Mouse (Mus musculus) CH12.LX (cell line): ENCODE measurements around the gene Ap2a2.
A peak's percentile ranks its signal among the peaks of the same experiment; 100 is the strongest.

Experiments used
- BHLHE40 ChIP-seq: IDR thresholded peaks from 2 replicates; pipeline ENCODE4 v1.6.1; 2011; ENCODE audit warnings: mild to moderate bottlenecking, low read depth, low read length, improper control_type of control experiment
- CTCF ChIP-seq, 2 experiments: IDR thresholded peaks in 1 of 2; conservative IDR thresholded peaks in 1 of 2; 2 replicates each; pipeline ENCODE4 v1.5.1; 2011 to 2012; ENCODE audit warnings: low read depth in 2 of 2, low read length in 2 of 2, improper control_type of control experiment in 1 of 2, inconsistent platforms in 1 of 2, mild to moderate bottlenecking in 1 of 2, moderate library complexity in 1 of 2
- EP300 ChIP-seq: IDR thresholded peaks from 2 replicates; pipeline ENCODE4 v1.6.1; 2011; ENCODE audit warnings: low read length, improper control_type of control experiment
- ETS1 ChIP-seq: conservative IDR thresholded peaks from 2 replicates; pipeline ENCODE4 v1.6.1; 2012; ENCODE audit warnings: low read depth, mild to moderate bottlenecking, inconsistent platforms, low read length, improper control_type of control experiment, moderate library complexity
- IRF4 ChIP-seq: IDR thresholded peaks from 2 replicates; pipeline ENCODE4 v1.6.1; 2014; ENCODE audit warnings: low read depth, mild to moderate bottlenecking, inconsistent platforms, low read length, improper control_type of control experiment
- NELFE ChIP-seq: IDR thresholded peaks from 2 replicates; pipeline ENCODE4 v1.6.1; 2011; ENCODE audit warnings: low read depth, low read length, improper control_type of control experiment
- POLR2A ChIP-seq: IDR thresholded peaks from 2 replicates; pipeline ENCODE4 v1.6.1; 2011; ENCODE audit warnings: low read depth, mild to moderate bottlenecking, improper control_type of control experiment, low read length
- RAD21 ChIP-seq: IDR thresholded peaks from 2 replicates; pipeline ENCODE4 v1.6.1; 2011; ENCODE audit warnings: low read depth, mild to moderate bottlenecking, low read length, improper control_type of control experiment, moderate library complexity
- TBP ChIP-seq: conservative IDR thresholded peaks from 2 replicates; pipeline ENCODE4 v1.6.1; 2011; ENCODE audit warnings: low read depth, low read length, improper control_type of control experiment
- TCF12 ChIP-seq: IDR thresholded peaks from 2 replicates; pipeline ENCODE4 v1.6.1; 2014; ENCODE audit warnings: low read depth, mild to moderate bottlenecking, inconsistent platforms, low read length, improper control_type of control experiment
- ZC3H11A ChIP-seq: IDR thresholded peaks from 2 replicates; pipeline ENCODE4 v1.6.1; 2012; ENCODE audit warnings: low read depth, mild to moderate bottlenecking, inconsistent platforms, low read length, improper control_type of control experiment
- ZNF384 ChIP-seq: IDR thresholded peaks from 2 replicates; pipeline ENCODE4 v1.6.1; 2012; ENCODE audit warnings: low read depth, low read length, improper control_type of control experiment, inconsistent platforms

- TF ChIP-seq POLR2A (no peak), RAD21 (peak; percentile 74), TCF12 (no peak), CTCF (conservative IDR thresholded peaks at IDR 0.05 in 1 of 2, IDR thresholded peaks at IDR 0.05 in 1 of 2; ENCODE audit: low read depth in 2 of 2, low read length in 2 of 2) (peak; percentile 31 to 74; a peak in 2 of 4 replicates), EP300 (no peak), IRF4 (no peak), ETS1 (no peak), BHLHE40 (no peak), TBP (no peak), ZNF384 (no peak), ZC3H11A (no peak), NELFE (no peak)
These were observed 104.2 kb downstream of the Ap2a2 start for GRCm38 (mm10) chr7:141666190-141666589.
